Mouse (Mus musculus) liver, embryonic 14.5 days (tissue): ENCODE data around the gene Ywhag. TPM values are rescaled to one million over a fixed set of nuclear protein-coding genes. Genes with fewer than 3 reads are reported as not detected.

Source experiments
- ATAC-seq: fragments of 200-750 bp; cut with Nextera tagmentation; 2 replicates; pipeline ENCODE4 v1.8.0; 2017; ENCODE audit warnings: moderate number of reproducible peaks, mild to moderate bottlenecking, moderate library complexity; ENCODE audit not compliant: insufficient read depth
- DNase-seq, 3 experiments: peaks; one replicate each; pipeline ENCODE4 v3.0.0-alpha.2; 2012 to 2013; ENCODE audit warnings: low read depth in 3 of 3, low spot score in 3 of 3
- H3K27ac ChIP-seq: fragments of 300-500 bp; sonication (generic); 2 replicates; pipeline ENCODE4 v1.5.1; 2014; ENCODE audit warnings: moderate library complexity, mild to moderate bottlenecking, control low read depth, inconsistent platforms
- H3K27me3 ChIP-seq: fragments of 300-500 bp; sonication (generic); 2 replicates; pipeline ENCODE4 v1.6.1; 2014; ENCODE audit warnings: mild to moderate bottlenecking, low read length, moderate library complexity; ENCODE audit not compliant: control insufficient read depth, insufficient read depth
- H3K36me3 ChIP-seq: fragments of 300-500 bp; sonication (generic); replicated peaks from 2 replicates; pipeline ENCODE4 v1.6.1; 2014; ENCODE audit warnings: low read depth; ENCODE audit not compliant: control insufficient read depth, insufficient read depth
- H3K4me1 ChIP-seq, 2 experiments: fragments of 200-500 bp in 1 of 2; fragments of 300-500 bp in 1 of 2; sonication (generic) in 1 of 2; replicated peaks; 2 replicates each; pipeline ENCODE4 v1.6.1; 2012 to 2014; ENCODE audit warnings: antibody characterized with exemption in 1 of 2, inconsistent platforms in 1 of 2, low read length in 1 of 2; ENCODE audit not compliant: control insufficient read depth in 2 of 2, insufficient read depth in 2 of 2
- H3K4me2 ChIP-seq: fragments of 300-500 bp; sonication (generic); 2 replicates; pipeline ENCODE4 v1.6.1; 2014; ENCODE audit warnings: low read depth, mild to moderate bottlenecking, control low read depth, moderate library complexity
- H3K4me3 ChIP-seq, 2 experiments: fragments of 200-500 bp in 1 of 2; fragments of 300-500 bp in 1 of 2; sonication (generic) in 1 of 2; 2 replicates each; pipeline ENCODE4 v1.5.1; 2012 to 2014; ENCODE audit warnings: low read depth in 2 of 2, low read length in 2 of 2, mild to moderate bottlenecking in 2 of 2, control low read depth in 1 of 2, inconsistent platforms in 1 of 2, moderate library complexity in 1 of 2; ENCODE audit not compliant: insufficient read depth in 1 of 2
- H3K9ac ChIP-seq: fragments of 300-500 bp; sonication (generic); replicated peaks from 2 replicates; pipeline ENCODE4 v1.6.1; 2014; ENCODE audit warnings: mild to moderate bottlenecking, control low read depth, moderate library complexity
- H3K9me3 ChIP-seq: fragments of 300-500 bp; sonication (generic); 2 replicates; pipeline ENCODE4 v1.6.1; 2016; ENCODE audit warnings: low read length, mixed read lengths; ENCODE audit not compliant: control insufficient read depth
- CTCF ChIP-seq: IDR thresholded peaks from 2 replicates; pipeline ENCODE4 v1.5.1; 2016; ENCODE audit warnings: antibody characterized with exemption, low read depth, control low read depth
- EP300 ChIP-seq: IDR thresholded peaks from 2 replicates; pipeline ENCODE4 v1.6.1; 2016; ENCODE audit warnings: antibody characterized with exemption, low read depth
- WGBS: fragments of 180-500 bp; shearing (Covaris S2); extraction: QIAGEN DNeasy Blood & Tissue Kit; methylation state at CpG from one replicate; pipeline ENCODE4 v1.1.7; 2014; ENCODE audit not compliant: insufficient replicate concordance; 5-methylcytosine and 5-hydroxymethylcytosine counted together
- polyA plus RNA-seq, 2 experiments: library from polyadenylated mRNA; depleted of rRNA in 1 of 2; stranded (reverse) in 1 of 2; unstranded in 1 of 2; fragments of >200 nt; fragmentation: Nextera tagmentation in 1 of 2; extraction: Ambion mirVana in 1 of 2; gene quantifications; 2 replicates each; pipeline versions ENCODE4 v1.2.1 to v1.2.3; 2012 to 2014

Gene Ywhag
- polyA plus RNA-seq, 2 experiments = 25.9 to 26.3 TPM

GRCm38 (mm10) chr5:135901354-135902095 lies 32.9 kb downstream of the Ywhag start:
- no peak overlapping the region for H3K4me2 ChIP-seq
- H3K9me3 ChIP-seq = no peaks in the 10 kb centered on the region
- ATAC-seq (no peak), DNase-seq (peak in 2 of 3 experiments; percentile 38 to 39)
- 46% methylated on average over 6 of the region's 6 CpGs for WGBS
- TF ChIP-seq CTCF (peak; percentile 73), EP300 (no peak)
- H3K4me3 ChIP-seq = no peak overlapping the region
- H3K27ac ChIP-seq = no peak overlapping the region
- H3K9ac ChIP-seq = no peak overlapping the region
- no peaks in the 10 kb centered on the region; a peak in 1 of 4 replicates for H3K4me1 ChIP-seq
- no peaks in the 10 kb centered on the region for H3K27me3 ChIP-seq
- no peaks in the 10 kb centered on the region for H3K36me3 ChIP-seq

DNA sequence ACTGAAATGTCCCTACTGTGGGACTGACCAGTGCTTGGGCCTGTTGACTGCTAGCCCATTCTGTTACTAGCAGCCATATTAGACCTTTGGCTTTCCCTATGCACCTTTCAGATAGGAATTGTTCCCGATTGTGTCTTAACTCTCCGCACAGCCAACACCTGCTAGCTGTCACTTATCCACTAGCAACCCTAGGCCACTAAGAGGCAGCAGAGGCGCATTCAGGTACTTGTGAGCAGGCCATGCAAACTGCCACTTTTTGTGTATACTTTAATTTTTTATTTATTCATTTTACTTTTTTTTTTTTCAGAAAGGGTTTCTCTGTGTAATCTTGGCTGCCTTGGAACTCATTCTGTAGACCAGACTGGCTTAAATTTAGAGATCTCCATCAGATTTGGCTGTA lies 33.7 kb downstream of the Ywhag start:
- 73% methylated on average over 3 of the region's 3 CpGs for WGBS
- Histone ChIP-seq H3K36me3 (no peaks in the 10 kb centered on the region), H3K4me1 (no peaks in the 10 kb centered on the region), H3K9ac (no peak overlapping the region), H3K9me3 (no peaks in the 10 kb centered on the region), H3K4me3 (no peak overlapping the region), H3K4me2 (no peak overlapping the region), H3K27me3 (no peaks in the 10 kb centered on the region), H3K27ac (no peak overlapping the region)
- DNase-seq = no peak
- no peak for ATAC-seq
- TF ChIP-seq CTCF = peak; percentile 42
- TF ChIP-seq EP300 = no peak

DNA sequence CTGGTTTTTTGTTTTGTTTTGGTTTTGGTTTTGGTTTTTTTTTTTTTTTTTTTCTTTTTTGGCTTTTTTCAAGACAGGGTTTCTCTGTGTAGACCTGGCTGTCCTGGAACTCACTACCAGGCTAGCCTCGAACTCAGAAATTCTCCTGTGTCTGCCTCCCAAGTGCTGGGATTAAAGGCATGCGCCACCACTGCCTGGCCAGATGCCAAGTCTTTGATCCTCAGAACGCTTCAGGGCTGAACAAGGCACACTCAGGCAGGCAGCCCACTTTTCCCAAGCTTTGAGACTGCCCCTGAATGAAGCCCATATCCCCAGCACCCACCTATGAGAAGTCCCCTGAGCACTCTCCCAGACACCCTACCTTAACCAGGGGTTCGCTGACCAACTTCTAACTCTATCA lies 34.6 kb downstream of the Ywhag start:
- ATAC-seq (no peak), DNase-seq (no peak)
- Histone ChIP-seq H3K27me3 (no peaks in the 10 kb centered on the region), H3K9me3 (no peaks in the 10 kb centered on the region), H3K36me3 (no peaks in the 10 kb centered on the region), H3K4me2 (no peak overlapping the region), H3K27ac (no peak overlapping the region), H3K4me3 (no peak overlapping the region), H3K9ac (no peak overlapping the region), H3K4me1 (no peaks in the 10 kb centered on the region)
- no peak for TF ChIP-seq EP300
- TF ChIP-seq CTCF = no peak
- 62% methylated on average over 4 of the region's 4 CpGs for WGBS

DNA sequence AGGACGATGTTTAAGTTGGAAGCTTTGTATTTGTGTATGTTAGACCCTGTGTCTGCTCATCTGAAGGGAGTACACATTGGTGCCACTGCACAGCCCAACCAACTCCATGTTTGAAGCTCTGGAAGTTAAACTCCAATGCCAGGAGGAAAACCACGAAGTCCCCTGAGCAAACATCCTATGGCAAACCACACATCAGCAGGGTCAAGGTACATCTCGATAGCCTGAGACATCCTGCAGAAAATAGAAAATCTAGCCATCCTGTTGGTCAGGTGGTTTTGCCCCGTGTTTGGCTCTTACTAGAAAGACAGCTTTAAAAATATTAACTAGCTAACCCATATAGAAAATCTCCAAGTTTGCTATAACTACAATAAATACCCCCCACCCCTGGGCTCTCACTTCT lies 35.4 kb downstream of the Ywhag start:
- 37% methylated on average over 4 of the region's 4 CpGs for whole genome bisulfite sequencing
- H3K9ac ChIP-seq = no peak overlapping the region
- H3K9me3 ChIP-seq = no peaks in the 10 kb centered on the region
- TF ChIP-seq CTCF (no peak), EP300 (no peak)
- no peaks in the 10 kb centered on the region for H3K36me3 ChIP-seq
- H3K4me2 ChIP-seq = no peak overlapping the region
- H3K27me3 ChIP-seq = no peaks in the 10 kb centered on the region
- H3K4me1 ChIP-seq = no peaks in the 10 kb centered on the region
- H3K4me3 ChIP-seq = no peak overlapping the region
- no peak overlapping the region for H3K27ac ChIP-seq
- no peak for DNase-seq
- ATAC-seq = no peak

DNA sequence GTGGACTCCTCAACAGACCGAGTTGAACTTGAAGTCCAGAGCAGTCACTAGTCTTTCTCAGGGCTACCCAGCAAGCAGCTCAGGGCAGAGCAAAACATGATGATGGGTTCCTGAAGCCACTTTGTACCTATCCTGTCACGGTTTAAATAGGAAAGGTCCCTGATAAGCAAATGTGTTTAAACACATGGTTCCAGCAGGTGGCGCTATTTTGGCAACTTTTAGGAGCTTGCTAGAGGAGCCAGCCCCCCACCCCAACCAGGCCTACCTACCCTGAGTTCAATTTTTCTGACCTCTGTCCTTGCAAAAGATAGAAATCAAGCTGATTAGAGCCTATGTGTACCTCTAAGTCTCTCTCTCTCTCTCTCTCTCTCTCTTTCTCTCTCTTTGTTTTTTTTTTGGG lies 36.4 kb downstream of the Ywhag start:
- H3K9me3 ChIP-seq = no peaks in the 10 kb centered on the region
- H3K36me3 ChIP-seq = no peaks in the 10 kb centered on the region
- ATAC-seq (no peak), DNase-seq (peak; percentile 52 to 59 (median 52))
- no peak overlapping the region for H3K4me2 ChIP-seq
- TF ChIP-seq CTCF (peak; percentile 69), EP300 (no peak)
- H3K4me3 ChIP-seq = no peak overlapping the region
- no peak overlapping the region for H3K27ac ChIP-seq
- no peaks in the 10 kb centered on the region for H3K4me1 ChIP-seq
- WGBS = 15% methylated on average over 3 of the region's 3 CpGs
- no peak overlapping the region for H3K9ac ChIP-seq
- no peaks in the 10 kb centered on the region for H3K27me3 ChIP-seq
